Mouse (Mus musculus): ENCODE data around the gene Gm10197. TPM values are rescaled to one million over a fixed set of nuclear protein-coding genes. Genes with fewer than 3 reads are reported as not detected.
"Not testable (repeated sequence)": the region's sequence is repeated elsewhere in the genome, so short reads cannot be mapped to it uniquely, and the experiment has no call there.

Gm10197 gene
- total RNA-seq, 2 experiments from 2014 or later, result not detected

GRCm38 (mm10) chr19:53395805-53396204 lies 24.2 kb upstream of the Gm10197 start:
- DNase-seq (ENCODE audit: low spot score in 2 of 2); intact Hi-C loops (cut with DNase I): not testable (repeated sequence)

DNA sequence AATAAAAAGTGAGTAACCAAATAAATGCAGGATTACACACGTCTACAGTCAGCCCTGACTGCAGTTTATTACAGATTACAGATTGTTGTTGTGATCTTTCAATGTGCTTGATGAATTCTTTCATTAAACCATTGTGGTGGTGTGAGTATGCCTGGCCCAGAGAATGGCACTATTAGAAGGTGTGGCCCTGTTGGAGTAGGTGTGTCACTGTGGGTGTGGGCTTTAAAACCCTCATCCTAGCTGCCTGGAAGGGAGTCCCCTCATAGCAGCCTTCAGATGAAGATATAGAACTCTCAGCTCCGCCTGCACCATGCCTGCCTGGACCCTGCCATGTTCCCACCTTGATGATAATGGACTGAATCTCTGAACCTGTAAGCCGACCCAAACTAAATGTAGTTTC lies 23.4 kb upstream of the Gm10197 start:
- not testable (repeated sequence) for DNase-seq (ENCODE audit: low spot score in 2 of 2)
- intact Hi-C loops (cut with DNase I), result loop anchor here (1.0 kb wide), 1 partner anchor 184 kb away; no protein-coding TSS in a partner anchor

- intact Hi-C loops (cut with DNase I), result loop anchor here (1.0 kb wide), 1 partner anchor 185 kb away; no protein-coding TSS in a partner anchor
- peak in 1 of 2 experiments; percentile 44 for DNase-seq (ENCODE audit: low spot score in 2 of 2)
Measured at GRCm38 (mm10) chr19:53394552-53394951, 23.0 kb upstream of the Gm10197 start.

GRCm38 (mm10) chr19:53393646-53394045 lies 22.1 kb upstream of the Gm10197 start:
- no peak for DNase-seq (ENCODE audit: low spot score in 2 of 2)
- intact Hi-C loops (cut with DNase I), result loop anchor here (1.0 kb wide), 1 partner anchor 186 kb away; no protein-coding TSS in a partner anchor

- no peak for DNase-seq (ENCODE audit: low spot score in 2 of 2)
- intact Hi-C loops (cut with DNase I), result no loop called here
Measured at GRCm38 (mm10) chr19:53392781-53393343, 21.3 kb upstream of the Gm10197 start.

- intact Hi-C loops (cut with DNase I), result no loop called here
- no peak for DNase-seq (ENCODE audit: low spot score in 2 of 2)
Measured at GRCm38 (mm10) chr19:53391787-53392186, 20.2 kb upstream of the Gm10197 start.

GRCm38 (mm10) chr19:53391386-53391785 lies 19.8 kb upstream of the Gm10197 start:
- intact Hi-C loops (cut with DNase I), result no loop called here
- DNase-seq (ENCODE audit: low spot score in 2 of 2), result no peak

DNA sequence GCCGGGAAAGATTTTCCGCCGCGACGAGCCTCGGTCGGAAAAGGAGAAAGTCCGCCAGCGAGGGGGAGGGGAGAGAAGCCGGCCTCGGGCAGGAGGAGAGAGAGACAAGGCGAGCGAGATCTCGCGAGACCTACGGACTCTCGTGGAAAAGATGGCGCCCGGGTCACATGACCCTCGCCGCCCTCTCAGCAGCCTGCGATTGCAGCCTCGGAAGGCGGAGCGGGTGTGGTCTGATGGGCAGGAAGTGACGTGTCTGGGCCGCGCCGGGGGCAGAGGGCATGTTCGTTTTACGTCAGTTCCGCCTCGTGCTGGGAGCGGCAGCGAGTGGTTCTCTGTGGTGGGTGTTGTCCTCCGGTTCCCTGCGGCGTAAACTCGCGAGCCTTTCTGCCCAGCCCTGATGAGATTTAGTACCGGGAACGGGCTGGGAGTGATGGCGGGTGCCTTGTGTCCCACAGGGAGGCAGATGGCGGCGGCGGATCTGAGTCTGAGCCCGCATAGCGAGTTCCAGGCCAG lies 19.0 kb upstream of the Gm10197 start, which contains the start of gene Smndc1:
Gene Smndc1 (minus strand): TSS at position 84 of the 513 bp plus-strand sequence.
- intact Hi-C loops (cut with DNase I), result no loop called here
- peak; percentile 100 for DNase-seq (ENCODE audit: low spot score in 2 of 2)

DNA sequence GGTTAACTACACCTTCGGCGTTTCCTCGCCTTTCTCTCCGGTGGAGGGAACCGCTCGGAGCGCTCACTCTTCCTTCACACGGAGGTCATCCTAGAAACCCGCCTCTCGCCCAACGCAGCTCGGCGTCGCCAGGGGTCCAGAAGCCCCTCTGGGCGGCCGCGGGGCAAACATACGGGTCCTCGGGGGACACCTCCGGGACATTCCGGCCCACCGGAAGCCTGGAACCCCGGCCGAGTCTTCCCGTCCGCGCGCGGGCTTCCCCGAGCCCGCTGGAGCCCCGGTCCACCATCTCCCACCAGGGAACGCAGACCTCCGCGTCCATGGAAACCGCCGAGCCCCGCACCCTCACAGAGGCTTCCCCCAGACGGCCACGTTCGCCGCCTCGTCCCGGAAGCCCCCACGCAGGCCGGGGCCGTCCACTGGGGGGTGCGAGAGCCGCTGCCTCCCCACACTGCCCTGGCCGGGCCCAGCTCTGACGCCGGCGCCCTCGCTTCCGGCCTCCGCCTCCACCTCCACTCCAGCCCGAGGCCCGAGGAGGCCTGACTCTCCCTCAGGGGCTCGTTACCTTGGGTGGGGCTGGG lies 18.4 kb upstream of the Gm10197 start:
- DNase-seq (ENCODE audit: low spot score in 2 of 2), result no peak
- intact Hi-C loops (cut with DNase I), result no loop called here

- intact Hi-C loops (cut with DNase I), result no loop called here
- no peak for DNase-seq (ENCODE audit: low spot score in 2 of 2)
Measured at GRCm38 (mm10) chr19:53389417-53389816, 17.9 kb upstream of the Gm10197 start.

GRCm38 (mm10) chr19:53383336-53383735 lies 11.8 kb upstream of the Gm10197 start:
- intact Hi-C loops (cut with DNase I), result no loop called here
- no peak for DNase-seq (ENCODE audit: low spot score in 2 of 2)

- intact Hi-C loops (cut with DNase I), result loop anchor here (5.0 kb wide), 1 partner anchor 371 kb away; no protein-coding TSS in a partner anchor
- no peak for DNase-seq (ENCODE audit: low spot score in 2 of 2)
Measured at GRCm38 (mm10) chr19:53378421-53378820, 6.9 kb upstream of the Gm10197 start.

- intact Hi-C loops (cut with DNase I), result loop anchor here (5.0 kb wide), 1 partner anchor 370 kb away; no protein-coding TSS in a partner anchor
Measured at GRCm38 (mm10) chr19:53377652-53378051, 6.1 kb upstream of the Gm10197 start.

GRCm38 (mm10) chr19:53375816-53376215 lies 4.2 kb upstream of the Gm10197 start:
- DNase-seq (ENCODE audit: low spot score in 2 of 2), result no peak
- intact Hi-C loops (cut with DNase I), result loop anchor here (5.0 kb wide), 1 partner anchor 369 kb away; no protein-coding TSS in a partner anchor

More at GRCm38 (mm10) chr19:53377652-53378051, 6.1 kb upstream of the Gm10197 start:
- DNase-seq (ENCODE audit: low spot score in 2 of 2), result no peak

DNA sequence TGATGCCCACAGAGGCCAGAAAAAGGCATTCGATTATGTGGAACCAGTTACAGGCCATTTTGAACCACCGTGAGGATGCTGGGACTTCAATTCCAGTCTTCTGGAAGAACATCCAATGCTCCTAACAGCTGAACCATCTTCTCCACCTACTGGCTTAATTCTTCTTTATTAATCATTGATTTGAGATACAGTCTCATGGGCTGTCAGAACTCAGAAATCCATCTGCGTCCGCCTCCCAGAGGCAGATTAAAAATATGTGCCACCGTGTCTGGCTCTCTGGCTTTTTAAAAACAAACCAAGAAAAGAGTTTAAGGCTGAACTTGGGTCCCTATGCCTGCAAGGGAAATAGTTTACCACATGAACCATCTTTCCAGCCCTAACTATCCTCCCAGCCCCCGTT lies 3.7 kb upstream of the Gm10197 start:
- intact Hi-C loops (cut with DNase I), result loop anchor here (5.0 kb wide), 1 partner anchor 368 kb away; no protein-coding TSS in a partner anchor
- DNase-seq (ENCODE audit: low spot score in 2 of 2), result no peak

DNA sequence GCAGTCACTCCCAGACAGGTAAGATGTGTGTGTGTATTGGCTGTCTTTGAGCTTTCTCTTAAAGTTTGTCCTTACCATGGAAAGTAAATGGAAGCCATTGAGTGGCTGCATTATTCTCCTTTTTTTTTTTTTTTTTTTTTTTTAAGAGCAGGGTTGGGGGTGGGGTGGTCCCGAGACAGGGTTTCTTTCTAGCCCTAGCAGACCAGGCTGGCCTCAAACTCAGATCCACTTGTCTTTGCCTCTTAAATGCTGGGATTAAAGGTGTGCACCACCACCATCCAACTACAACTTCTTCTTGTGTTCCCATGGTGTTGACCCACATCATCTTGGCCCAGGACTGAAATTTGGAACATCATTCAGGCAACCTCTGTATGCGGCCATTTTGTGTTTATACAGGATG lies 2.0 kb upstream of the Gm10197 start:
- intact Hi-C loops (cut with DNase I), result no loop called here

GRCm38 (mm10) chr19:53370233-53370632 lies 1.3 kb downstream of the Gm10197 start:
- no peak for DNase-seq (ENCODE audit: low spot score in 2 of 2)
- intact Hi-C loops (cut with DNase I), result no loop called here

More for the DNA sequence above, 2.0 kb upstream of the Gm10197 start:
- DNase-seq (ENCODE audit: low spot score in 2 of 2), result no peak

DNA sequence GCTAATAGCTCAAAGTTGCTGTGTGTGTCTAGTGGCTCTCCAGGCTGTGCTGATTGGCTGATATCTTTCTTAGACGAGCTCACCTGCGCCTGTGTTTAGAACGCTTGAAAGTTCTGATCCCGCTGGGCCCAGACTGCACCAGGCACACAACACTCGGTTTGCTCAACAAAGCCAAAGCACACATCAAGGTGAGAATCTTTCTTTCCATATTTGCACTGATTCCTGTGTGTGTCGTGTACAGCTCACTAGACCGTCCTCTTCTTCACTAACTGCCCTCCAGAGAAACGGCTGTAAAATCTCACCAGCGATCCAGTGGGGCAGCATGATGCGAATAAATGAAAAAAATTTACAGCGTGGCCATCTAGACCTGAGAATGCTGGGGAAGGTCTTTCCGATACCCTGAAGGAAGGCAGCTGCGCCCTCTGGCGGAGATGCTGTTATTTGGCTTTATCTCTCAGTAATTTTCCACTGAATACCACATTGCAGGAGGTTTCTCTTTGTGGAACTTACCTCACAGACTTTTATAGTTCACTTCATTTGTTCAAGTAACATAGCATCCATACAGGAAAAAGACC lies 2.0 kb downstream of the Gm10197 start:
- intact Hi-C loops (cut with DNase I), result loop anchor here (1.0 to 5.0 kb wide), 2 partner anchors 37 to 120 kb away; no protein-coding TSS in a partner anchor
- DNase-seq (ENCODE audit: low spot score in 2 of 2), result peak; percentile 85 to 91

GRCm38 (mm10) chr19:53366881-53367280 lies 4.7 kb downstream of the Gm10197 start:
- DNase-seq (ENCODE audit: low spot score in 2 of 2), result no peak
- intact Hi-C loops (cut with DNase I), result loop anchor here (5.0 kb wide), 1 partner anchor 35 kb away; no protein-coding TSS in a partner anchor
